Mouse (Mus musculus) MEL (cell line): ENCODE results near the gene Smim20. TPM values are rescaled to one million over a fixed set of nuclear protein-coding genes. Genes with fewer than 3 reads are reported as not detected.

Experiments used
- DNase-seq: peaks from one replicate; pipeline ENCODE4 v3.0.0; 2011; ENCODE audit warnings: low read depth, low spot score
- H3K27ac ChIP-seq: 2 replicates; pipeline ENCODE4 v1.5.1; 2012; ENCODE audit warnings: low read depth, mild to moderate bottlenecking, control low read depth, low read length, moderate library complexity; ENCODE audit not compliant: control insufficient read depth
- H3K27me3 ChIP-seq, 2 experiments: fragments of 150-350 bp in 1 of 2; sonication (generic) in 1 of 2; 2 replicates each; pipeline ENCODE4 v1.6.1; 2012; ENCODE audit warnings: low read length in 2 of 2, mild to moderate bottlenecking in 2 of 2, improper control_type of control experiment in 1 of 2, moderate library complexity in 1 of 2; ENCODE audit not compliant: insufficient read depth in 2 of 2, control insufficient read depth in 1 of 2
- H3K36me3 ChIP-seq, 2 experiments: 2 replicates each; pipeline ENCODE4 v1.6.1; 2012 to 2014; ENCODE audit warnings: low read length in 2 of 2, improper control_type of control experiment in 1 of 2, inconsistent platforms in 1 of 2, mild to moderate bottlenecking in 1 of 2; ENCODE audit not compliant: insufficient read depth in 2 of 2, control insufficient read depth in 1 of 2
- H3K4me1 ChIP-seq, 2 experiments: fragments of 150-350 bp in 1 of 2; sonication (generic) in 1 of 2; 2 replicates each; pipeline ENCODE4 v1.6.1; 2012; ENCODE audit warnings: low read length in 2 of 2, improper control_type of control experiment in 1 of 2, mild to moderate bottlenecking in 1 of 2; ENCODE audit not compliant: insufficient read depth in 2 of 2, control insufficient read depth in 1 of 2
- H3K4me3 ChIP-seq, 2 experiments: fragments of 150-350 bp in 1 of 2; sonication (generic) in 1 of 2; 2 replicates each; pipeline ENCODE4 v1.5.1; 2012; ENCODE audit warnings: low read depth in 2 of 2, low read length in 2 of 2, mild to moderate bottlenecking in 2 of 2, moderate library complexity in 2 of 2, control low read depth in 1 of 2, improper control_type of control experiment in 1 of 2; ENCODE audit not compliant: control insufficient read depth in 1 of 2, insufficient read depth in 1 of 2
- H3K79me2 ChIP-seq: 2 replicates; pipeline ENCODE4 v1.6.1; 2012; ENCODE audit warnings: mild to moderate bottlenecking, low read length, moderate library complexity; ENCODE audit not compliant: control insufficient read depth, poor library complexity, insufficient read depth
- H3K9ac ChIP-seq: 2 replicates; pipeline ENCODE4 v1.6.1; 2012; ENCODE audit warnings: low read depth, mild to moderate bottlenecking, control low read depth, low read length, moderate library complexity; ENCODE audit not compliant: control insufficient read depth, poor library complexity, severe bottlenecking
- H3K9me3 ChIP-seq: fragments of 150-350 bp; sonication (generic); replicated peaks from 2 replicates; pipeline ENCODE4 v1.6.1; 2012; ENCODE audit warnings: mild to moderate bottlenecking, low read length, improper control_type of control experiment, moderate library complexity; ENCODE audit not compliant: insufficient read depth
- BHLHE40 ChIP-seq: IDR thresholded peaks from 2 replicates; pipeline ENCODE4 v1.6.1; 2012; ENCODE audit warnings: low read depth, mild to moderate bottlenecking, inconsistent platforms, low read length, improper control_type of control experiment, borderline replicate concordance
- CHD2 ChIP-seq: IDR thresholded peaks from 2 replicates; pipeline ENCODE4 v1.6.1; 2011; ENCODE audit warnings: low read length, improper control_type of control experiment
- E2F4 ChIP-seq: IDR thresholded peaks from 2 replicates; pipeline ENCODE4 v1.6.1; 2011; ENCODE audit warnings: low read depth, low read length, improper control_type of control experiment, borderline replicate concordance
- ELF1 ChIP-seq: IDR thresholded peaks from 2 replicates; pipeline ENCODE4 v1.6.1; 2014; ENCODE audit warnings: low read depth, mild to moderate bottlenecking, inconsistent platforms, low read length, improper control_type of control experiment, moderate library complexity
- GABPA ChIP-seq: IDR thresholded peaks from 2 replicates; pipeline ENCODE4 v1.6.1; 2012; ENCODE audit warnings: low read depth, mild to moderate bottlenecking, inconsistent platforms, low read length, improper control_type of control experiment, moderate library complexity
- MAFK ChIP-seq: IDR thresholded peaks from 2 replicates; pipeline ENCODE4 v1.6.1; 2011; ENCODE audit warnings: low read depth, mild to moderate bottlenecking, low read length, improper control_type of control experiment, borderline replicate concordance
- MAX ChIP-seq: IDR thresholded peaks from 2 replicates; pipeline ENCODE4 v1.6.1; 2011; ENCODE audit warnings: low read length, improper control_type of control experiment
- MAZ ChIP-seq: IDR thresholded peaks from 2 replicates; pipeline ENCODE4 v1.6.1; 2012; ENCODE audit warnings: low read depth, mild to moderate bottlenecking, inconsistent platforms, low read length, improper control_type of control experiment
- MEF2A ChIP-seq: IDR thresholded peaks from 2 replicates; pipeline ENCODE4 v1.6.1; 2014; ENCODE audit warnings: low read depth, mild to moderate bottlenecking, inconsistent platforms, low read length, improper control_type of control experiment; ENCODE audit not compliant: poor library complexity, insufficient replicate concordance, severe bottlenecking; ENCODE audit errors: extremely low read depth
- MXI1 ChIP-seq: IDR thresholded peaks from 2 replicates; pipeline ENCODE4 v1.6.1; 2011; ENCODE audit warnings: mild to moderate bottlenecking, low read depth, low read length, improper control_type of control experiment
- NELFE ChIP-seq: IDR thresholded peaks from 2 replicates; pipeline ENCODE4 v1.6.1; 2011; ENCODE audit warnings: low read depth, low read length, improper control_type of control experiment
- POLR2A ChIP-seq, 2 experiments: IDR thresholded peaks; 2 replicates each; pipeline ENCODE4 v1.6.1; 2011 to 2012; ENCODE audit warnings: low read length in 2 of 2, mild to moderate bottlenecking in 2 of 2, control low read depth in 1 of 2, improper control_type of control experiment in 1 of 2, low read depth in 1 of 2, moderate library complexity in 1 of 2; ENCODE audit not compliant: control insufficient read depth in 1 of 2, insufficient read depth in 1 of 2, poor library complexity in 1 of 2
- POLR2AphosphoS5 ChIP-seq: IDR thresholded peaks from 2 replicates; pipeline ENCODE4 v1.6.1; 2012; ENCODE audit warnings: low read depth, borderline replicate concordance, mild to moderate bottlenecking, inconsistent platforms, low read length, moderate library complexity, mixed read lengths
- SIN3A ChIP-seq: IDR thresholded peaks from 2 replicates; pipeline ENCODE4 v1.6.1; 2012; ENCODE audit warnings: low read length, improper control_type of control experiment, inconsistent platforms
- SMC3 ChIP-seq: IDR thresholded peaks from 2 replicates; pipeline ENCODE4 v1.6.1; 2011; ENCODE audit warnings: low read depth, low read length, improper control_type of control experiment
- UBTF ChIP-seq: IDR thresholded peaks from 2 replicates; pipeline ENCODE4 v1.6.1; 2012; ENCODE audit warnings: low read depth, mild to moderate bottlenecking, inconsistent platforms, low read length, improper control_type of control experiment, moderate library complexity, borderline replicate concordance; ENCODE audit not compliant: insufficient read depth
- ZC3H11A ChIP-seq: IDR thresholded peaks from 2 replicates; pipeline ENCODE4 v1.6.1; 2012; ENCODE audit warnings: low read depth, mild to moderate bottlenecking, inconsistent platforms, low read length, improper control_type of control experiment
- ZKSCAN1 ChIP-seq: IDR thresholded peaks from 2 replicates; pipeline ENCODE4 v1.6.1; 2012; ENCODE audit warnings: low read depth, mild to moderate bottlenecking, inconsistent platforms, low read length, improper control_type of control experiment, moderate library complexity
- polyA plus RNA-seq, 2 experiments: library from polyadenylated mRNA; stranded (reverse) in 1 of 2; unstranded in 1 of 2; fragments of >175 nt in 1 of 2; fragments of >200 nt in 1 of 2; gene quantifications; 2 replicates each; pipeline versions ENCODE4 v1.2.1 to v1.2.4; 2012; ENCODE audit warnings: low replicate concordance in 2 of 2, low read depth in 1 of 2; ENCODE audit not compliant: insufficient read length in 2 of 2, insufficient read depth in 1 of 2, missing spikeins in 1 of 2
- total RNA-seq: library from RNA; depleted of rRNA; stranded (reverse); fragments of 300-350 nt; gene quantifications from 2 replicates; pipeline ENCODE4 v1.2.3, GENCODE M21; 2012

Gene Smim20
- total and polyA plus RNA-seq, 3 experiments, result 54.5 to 57.7 TPM; not detected in 1

DNA sequence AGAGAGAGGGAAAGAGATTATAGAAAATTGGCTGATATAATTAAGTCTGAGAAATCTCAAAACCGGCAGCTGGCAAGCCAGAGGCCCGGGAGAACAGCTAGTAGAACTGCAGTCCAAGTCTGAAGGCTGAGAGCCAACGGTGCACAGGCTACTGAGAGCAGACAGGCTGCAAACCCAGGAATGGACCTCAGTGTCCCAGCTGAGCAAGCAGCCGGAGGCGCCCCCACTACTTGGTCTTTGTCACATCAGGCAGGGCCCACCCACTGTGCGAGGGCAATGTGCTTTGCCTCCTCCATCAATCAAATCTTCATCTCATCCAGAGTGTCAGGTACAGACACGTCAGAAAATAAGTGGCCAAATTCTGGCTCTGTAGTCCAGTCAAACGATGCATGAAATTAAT is 34.6 kb downstream of the Smim20 start:
- H3K27me3 ChIP-seq, result no peaks in the 10 kb centered on the region
- H3K79me2 ChIP-seq, result no peaks in the 10 kb centered on the region
- no peak overlapping the region for H3K4me3 ChIP-seq

DNA sequence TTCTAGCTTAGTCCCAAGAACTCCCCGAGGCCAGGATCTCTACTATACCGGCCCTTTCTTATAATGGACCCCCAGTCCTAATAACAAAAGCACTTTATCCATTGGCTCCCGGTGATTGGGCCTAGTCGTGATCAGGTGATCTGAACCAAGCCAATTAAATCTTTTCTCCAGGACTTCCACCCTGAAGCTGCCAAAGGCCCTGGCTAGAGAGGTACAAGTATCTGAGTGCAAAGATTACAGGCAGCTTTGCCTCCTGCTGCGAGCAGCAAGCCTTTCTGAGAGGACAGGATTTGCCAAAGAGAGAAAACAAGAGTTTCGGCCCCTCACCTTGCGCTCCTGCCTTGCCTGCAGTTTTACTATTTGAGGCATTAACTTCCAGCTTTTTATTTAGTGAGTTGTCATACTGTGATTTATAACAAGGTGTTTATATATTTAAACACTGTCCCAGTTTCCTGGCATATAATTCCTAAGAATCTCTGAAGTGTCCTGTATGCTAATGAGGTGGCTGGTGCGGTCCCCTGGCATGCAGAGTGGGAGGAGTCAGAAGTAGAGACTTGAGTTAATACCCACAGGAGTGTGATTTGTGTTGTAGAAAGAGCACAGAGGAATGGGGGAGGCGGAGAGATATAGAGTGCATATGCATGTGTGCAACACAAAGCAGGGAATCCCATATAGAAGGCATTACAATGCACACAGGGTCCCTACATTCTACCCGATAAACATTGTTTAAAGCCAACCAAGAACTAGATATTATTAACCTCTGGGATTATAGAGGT is 36.2 kb downstream of the Smim20 start:
- Histone ChIP-seq H3K4me3 (no peak overlapping the region), H3K9ac (no peak overlapping the region), H3K79me2 (no peaks in the 10 kb centered on the region), H3K27me3 (no peaks in the 10 kb centered on the region), H3K27ac (no peak overlapping the region), H3K36me3 (no peaks in the 10 kb centered on the region)
- no peak for TF ChIP-seq BHLHE40
- TF ChIP-seq CHD2, result no peak
- no peak for TF ChIP-seq NELFE
- no peak for TF ChIP-seq ZKSCAN1
- no peak for TF ChIP-seq MAZ
- TF ChIP-seq SMC3, result no peak
- no peak for TF ChIP-seq UBTF
- TF ChIP-seq MXI1, result no peak
- TF ChIP-seq E2F4, result no peak
- TF ChIP-seq SIN3A, result no peak
- no peak for TF ChIP-seq ELF1
- TF ChIP-seq POLR2AphosphoS5, result no peak
- no peak for TF ChIP-seq MAFK
- TF ChIP-seq MEF2A, result no peak
- TF ChIP-seq GABPA, result no peak
- TF ChIP-seq POLR2A (IDR thresholded peaks at IDR 0.05; ENCODE audit: control insufficient read depth in 1 of 2, insufficient read depth in 1 of 2, low read depth in 1 of 2, low read length in 2 of 2, poor library complexity in 1 of 2), result no peak
- TF ChIP-seq, all 39 proteins: peak for 0
- no peaks in the 10 kb centered on the region for H3K9me3 ChIP-seq
- no peak for DNase-seq
- H3K4me1 ChIP-seq, result no peaks in the 10 kb centered on the region

More for the DNA sequence above, 34.6 kb downstream of the Smim20 start:
- no peaks in the 10 kb centered on the region for H3K9me3 ChIP-seq
- DNase-seq, result no peak
- no peak overlapping the region for H3K9ac ChIP-seq
- no peak overlapping the region for H3K27ac ChIP-seq
- no peaks in the 10 kb centered on the region for H3K4me1 ChIP-seq
- H3K36me3 ChIP-seq, result no peaks in the 10 kb centered on the region
- TF ChIP-seq ZC3H11A (no peak), GABPA (no peak), POLR2AphosphoS5 (no peak), ZKSCAN1 (no peak), MAX (no peak)
- TF ChIP-seq, all 39 proteins: peak for 0
